Mouse (Mus musculus): ENCODE measurements around the gene Csf3. TPM values are rescaled to one million over a fixed set of nuclear protein-coding genes. Genes with fewer than 3 reads are reported as not detected.

Gene Csf3
- polyA plus RNA-seq, 1 experiment from 2014 or later, result not detected

DNA sequence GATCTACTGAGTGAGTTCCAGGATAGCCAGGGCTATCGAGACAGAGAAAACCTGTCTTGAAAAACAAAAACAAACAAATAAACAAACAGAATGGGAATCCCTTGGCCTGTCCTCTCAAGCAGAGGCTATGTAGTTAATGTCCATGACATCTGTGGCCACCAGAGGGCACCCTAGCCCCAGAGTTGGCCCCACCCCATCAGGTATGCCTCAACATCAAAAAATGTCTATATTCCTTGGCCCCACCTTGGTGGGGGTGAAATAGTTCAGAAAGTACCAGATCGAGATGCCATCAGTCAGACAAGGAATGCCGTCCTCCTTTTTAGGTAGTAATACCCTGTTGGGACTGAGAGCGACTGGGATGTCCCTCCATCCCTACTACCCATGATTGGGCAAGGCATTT lies 1.2 kb upstream of the Csf3 start:
- peaks cover 7% of the 10 kb centered on the region; the same call in 1 of the 2 replicates for H3K36me3 ChIP-seq (ENCODE audit: control insufficient read depth, insufficient read depth, low read length)
- no peak for ATAC-seq (replicated peaks; ENCODE audit: low FRiP score)

DNA sequence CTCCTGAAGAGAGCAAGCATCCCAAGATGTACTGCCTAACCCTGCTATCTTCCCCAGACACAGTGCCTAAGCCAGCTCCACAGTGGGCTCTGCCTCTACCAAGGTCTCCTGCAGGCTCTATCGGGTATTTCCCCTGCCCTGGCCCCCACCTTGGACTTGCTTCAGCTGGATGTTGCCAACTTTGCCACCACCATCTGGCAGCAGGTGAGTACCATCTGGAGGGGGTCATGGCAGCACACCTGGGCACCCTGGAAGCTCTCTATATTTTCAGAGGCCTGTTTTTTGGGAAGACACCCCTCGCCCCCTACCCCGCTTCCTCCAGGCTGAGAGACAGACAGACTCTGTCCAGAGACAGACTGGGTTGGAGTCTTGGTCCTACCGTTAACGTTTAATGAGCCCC lies 1.3 kb downstream of the Csf3 start:
- 82% methylated on average over 5 of the region's 5 CpGs for WGBS
- Histone ChIP-seq H3K9me3 (ENCODE audit: control insufficient read depth, low read length) (no peaks in the 10 kb centered on the region), H3K4me2 (ENCODE audit: low read depth, low read length, severe bottlenecking) (no peak overlapping the region), H3K4me1 (replicated peaks; ENCODE audit: control insufficient read depth, insufficient read depth, low read length) (no peaks in the 10 kb centered on the region), H3K27ac (ENCODE audit: low read depth, low read length) (no peak overlapping the region), H3K27me3 (ENCODE audit: control insufficient read depth, insufficient read depth, low read length) (no peaks in the 10 kb centered on the region), H3K4me3 (ENCODE audit: low read depth, low read length) (no peak overlapping the region), H3K36me3 (ENCODE audit: control insufficient read depth, insufficient read depth, low read length) (peaks cover 8% of the 10 kb centered on the region), H3K9ac (ENCODE audit: low read length) (no peak overlapping the region)
- no peak for ATAC-seq (replicated peaks; ENCODE audit: low FRiP score)
- DNase-seq (ENCODE audit: low spot score), result no peak

More for the DNA sequence above, 1.2 kb upstream of the Csf3 start:
- Histone ChIP-seq H3K27ac (ENCODE audit: low read depth, low read length) (no peak overlapping the region), H3K9me3 (ENCODE audit: control insufficient read depth, low read length) (no peaks in the 10 kb centered on the region), H3K4me2 (ENCODE audit: low read depth, low read length, severe bottlenecking) (no peak overlapping the region), H3K4me1 (replicated peaks; ENCODE audit: control insufficient read depth, insufficient read depth, low read length) (no peaks in the 10 kb centered on the region), H3K4me3 (ENCODE audit: low read depth, low read length) (no peak overlapping the region), H3K9ac (ENCODE audit: low read length) (no peak overlapping the region), H3K27me3 (ENCODE audit: control insufficient read depth, insufficient read depth, low read length) (no peaks in the 10 kb centered on the region)
- peak; percentile 78 for DNase-seq (ENCODE audit: low spot score)
- 41% methylated on average over 4 of the region's 4 CpGs for WGBS

DNA sequence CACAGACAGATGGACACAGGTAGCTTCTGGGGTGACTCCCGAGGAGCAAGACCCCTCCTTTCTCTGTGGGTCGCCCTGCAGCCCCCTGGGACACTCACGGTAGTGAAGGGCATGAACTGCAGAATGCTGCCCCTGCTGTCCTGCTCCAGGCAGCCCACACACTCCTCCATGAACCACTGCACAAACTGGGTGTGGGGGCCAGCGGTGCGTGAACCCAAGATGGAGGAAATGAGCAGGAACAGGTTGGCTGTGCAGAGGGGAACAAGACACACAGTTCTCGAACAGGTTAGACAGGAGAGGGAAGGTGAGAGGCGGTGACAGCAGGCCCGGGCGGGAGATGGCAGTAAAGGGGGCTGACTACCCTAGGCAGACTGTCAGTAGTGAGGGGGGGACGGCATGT lies 4.0 kb downstream of the Csf3 start:
- Histone ChIP-seq H3K9ac (ENCODE audit: low read length) (no peak overlapping the region), H3K36me3 (ENCODE audit: control insufficient read depth, insufficient read depth, low read length) (peaks cover 8% of the 10 kb centered on the region)
- no peak for DNase-seq (ENCODE audit: low spot score)

DNA sequence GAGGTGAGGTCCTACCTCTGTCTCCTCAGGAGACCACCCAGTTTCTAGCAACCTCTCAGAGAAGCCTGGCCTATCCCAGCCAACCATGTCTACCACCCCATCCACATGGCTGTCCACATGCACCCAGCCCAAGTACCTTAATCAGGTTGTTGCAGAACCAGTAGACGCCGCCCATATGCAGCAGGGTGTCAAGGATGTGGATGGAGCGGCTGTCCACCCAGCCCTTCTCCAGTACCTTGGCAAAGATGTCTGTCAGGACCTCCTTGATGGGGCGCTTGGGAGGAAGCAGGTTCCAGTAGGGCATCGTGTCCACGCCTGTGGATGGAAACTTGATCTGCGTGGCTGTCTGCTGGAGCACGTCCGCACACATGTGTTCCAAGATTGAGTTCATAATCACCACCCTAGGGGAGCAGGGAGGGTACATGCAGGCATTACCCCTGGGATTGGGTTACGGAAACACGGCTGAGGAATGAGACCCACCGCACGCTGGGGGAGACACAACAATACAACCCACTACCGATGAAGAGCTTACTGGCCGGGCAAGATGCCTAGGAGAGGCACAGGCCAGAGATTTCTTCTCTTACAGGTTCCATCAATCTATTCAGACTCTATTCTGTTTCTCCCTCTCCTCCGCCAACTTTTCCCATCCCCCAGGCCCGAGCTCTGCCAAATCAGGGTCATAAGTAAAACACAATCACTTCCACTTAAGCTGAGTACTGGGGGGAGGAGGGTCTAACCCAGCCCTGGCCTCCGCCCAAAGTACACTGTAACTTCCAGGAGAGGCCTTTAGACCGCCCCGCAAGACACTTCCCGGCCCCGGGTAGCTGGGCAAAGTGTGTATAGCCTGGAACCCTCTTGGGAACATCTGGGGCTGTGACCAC lies 6.6 kb downstream of the Csf3 start:
- Histone ChIP-seq H3K9me3 (ENCODE audit: control insufficient read depth, low read length) (no peaks in the 10 kb centered on the region), H3K27ac (ENCODE audit: low read depth, low read length) (no peak overlapping the region), H3K27me3 (ENCODE audit: control insufficient read depth, insufficient read depth, low read length) (no peaks in the 10 kb centered on the region), H3K4me3 (ENCODE audit: low read depth, low read length) (no peak overlapping the region), H3K9ac (ENCODE audit: low read length) (no peak overlapping the region), H3K4me1 (replicated peaks; ENCODE audit: control insufficient read depth, insufficient read depth, low read length) (no peaks in the 10 kb centered on the region), H3K36me3 (ENCODE audit: control insufficient read depth, insufficient read depth, low read length) (peaks cover 8% of the 10 kb centered on the region), H3K4me2 (ENCODE audit: low read depth, low read length, severe bottlenecking) (no peak overlapping the region)
- DNase-seq (ENCODE audit: low spot score) (no peak), ATAC-seq (replicated peaks; ENCODE audit: low FRiP score) (no peak)
- WGBS, result 92% methylated on average over 22 of the region's 22 CpGs

More for the DNA sequence above, 4.0 kb downstream of the Csf3 start:
- WGBS, result 81% methylated on average over 10 of the region's 10 CpGs
- Histone ChIP-seq H3K27me3 (ENCODE audit: control insufficient read depth, insufficient read depth, low read length) (no peaks in the 10 kb centered on the region), H3K4me2 (ENCODE audit: low read depth, low read length, severe bottlenecking) (no peak overlapping the region), H3K4me1 (replicated peaks; ENCODE audit: control insufficient read depth, insufficient read depth, low read length) (no peaks in the 10 kb centered on the region), H3K9me3 (ENCODE audit: control insufficient read depth, low read length) (no peaks in the 10 kb centered on the region), H3K27ac (ENCODE audit: low read depth, low read length) (no peak overlapping the region), H3K4me3 (ENCODE audit: low read depth, low read length) (no peak overlapping the region)
- no peak for ATAC-seq (replicated peaks; ENCODE audit: low FRiP score)

DNA sequence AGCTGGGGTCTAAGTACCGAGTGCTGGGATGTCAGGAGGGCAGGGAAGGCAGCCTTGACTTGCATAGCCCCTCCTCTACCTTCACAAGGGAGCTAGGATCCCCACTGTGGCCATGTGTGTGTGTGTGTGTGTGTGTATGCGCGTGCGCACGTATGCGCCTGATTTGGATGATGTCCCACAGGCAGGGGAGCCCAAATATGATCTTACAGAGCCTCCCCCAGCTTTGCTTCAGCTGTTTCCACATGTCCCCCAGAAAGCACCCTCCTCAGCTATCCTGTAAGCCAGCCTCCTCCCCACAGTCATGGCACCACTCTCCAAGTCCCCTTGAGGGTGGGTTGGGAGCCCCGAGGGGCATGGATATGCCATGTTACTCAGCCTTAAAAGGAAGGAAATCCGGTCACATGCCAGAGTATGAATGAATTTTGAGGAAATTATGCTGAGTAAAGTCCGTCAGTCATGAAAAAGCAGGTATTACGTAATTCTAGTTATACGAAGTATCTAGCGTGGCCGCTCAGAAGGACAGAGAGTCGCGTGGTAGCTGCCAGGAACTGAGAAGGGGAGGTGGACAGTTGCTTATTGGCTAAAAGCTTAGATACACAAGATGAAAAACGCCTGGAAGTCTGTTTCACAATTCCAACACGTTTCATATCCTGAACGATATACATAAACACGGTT lies 7.4 kb downstream of the Csf3 start:
- 94% methylated on average over 19 of the region's 19 CpGs for WGBS
- H3K4me3 ChIP-seq (ENCODE audit: low read depth, low read length), result no peak overlapping the region
- peaks cover 8% of the 10 kb centered on the region for H3K36me3 ChIP-seq (ENCODE audit: control insufficient read depth, insufficient read depth, low read length)
- H3K27me3 ChIP-seq (ENCODE audit: control insufficient read depth, insufficient read depth, low read length), result no peaks in the 10 kb centered on the region
- ATAC-seq (replicated peaks; ENCODE audit: low FRiP score), result no peak
- no peaks in the 10 kb centered on the region for H3K4me1 ChIP-seq (replicated peaks; ENCODE audit: control insufficient read depth, insufficient read depth, low read length)
- no peak overlapping the region for H3K27ac ChIP-seq (ENCODE audit: low read depth, low read length)
- H3K4me2 ChIP-seq (ENCODE audit: low read depth, low read length, severe bottlenecking), result no peak overlapping the region
- no peak overlapping the region for H3K9ac ChIP-seq (ENCODE audit: low read length)
- no peak for DNase-seq (ENCODE audit: low spot score)
- H3K9me3 ChIP-seq (ENCODE audit: control insufficient read depth, low read length), result no peaks in the 10 kb centered on the region

DNA sequence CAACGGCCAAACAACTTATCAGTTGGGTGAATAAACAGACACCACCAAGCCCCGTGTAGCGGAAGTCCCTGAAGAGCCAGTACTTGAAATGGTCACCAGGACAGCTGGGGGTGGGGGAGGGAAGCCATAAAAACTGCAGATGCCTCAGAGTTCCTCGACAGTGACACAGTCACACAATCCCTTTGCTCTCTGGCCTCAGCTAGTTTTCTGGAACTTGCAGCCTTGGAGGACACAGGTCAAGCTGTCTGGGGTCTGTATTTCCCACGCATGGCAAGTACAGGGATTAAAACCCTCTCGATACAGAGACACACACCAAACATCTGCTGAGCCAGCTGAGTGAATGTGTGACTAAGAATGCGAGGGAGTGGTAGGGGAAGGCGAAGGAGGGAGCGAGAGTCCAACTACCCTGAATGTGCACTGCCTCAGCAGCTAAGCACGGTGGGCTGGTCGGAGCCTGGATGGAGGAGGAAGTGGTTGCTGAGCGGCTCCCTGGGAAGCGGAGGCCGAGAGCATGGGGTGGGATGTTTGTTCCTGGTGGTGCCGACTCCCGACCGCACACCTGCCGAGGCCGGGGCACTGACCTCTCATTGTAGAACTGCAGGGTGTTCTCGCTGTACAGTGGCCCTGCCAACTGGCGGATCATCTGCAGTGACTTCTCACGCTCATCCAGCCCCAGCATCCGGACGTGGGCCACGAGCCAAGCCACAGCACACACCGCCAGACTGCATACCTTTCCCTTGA lies 8.1 kb downstream of the Csf3 start:
- WGBS, result 93% methylated on average over 26 of the region's 26 CpGs
- H3K27me3 ChIP-seq (ENCODE audit: control insufficient read depth, insufficient read depth, low read length), result no peaks in the 10 kb centered on the region
- no peak overlapping the region for H3K9ac ChIP-seq (ENCODE audit: low read length)
- ATAC-seq (replicated peaks; ENCODE audit: low FRiP score) (no peak), DNase-seq (ENCODE audit: low spot score) (no peak)
- H3K4me3 ChIP-seq (ENCODE audit: low read depth, low read length), result no peak overlapping the region
- H3K4me2 ChIP-seq (ENCODE audit: low read depth, low read length, severe bottlenecking), result no peak overlapping the region
- no peak overlapping the region for H3K27ac ChIP-seq (ENCODE audit: low read depth, low read length)
- H3K9me3 ChIP-seq (ENCODE audit: control insufficient read depth, low read length), result no peaks in the 10 kb centered on the region
- no peaks in the 10 kb centered on the region for H3K4me1 ChIP-seq (replicated peaks; ENCODE audit: control insufficient read depth, insufficient read depth, low read length)
- H3K36me3 ChIP-seq (ENCODE audit: control insufficient read depth, insufficient read depth, low read length), result peaks cover 8% of the 10 kb centered on the region

DNA sequence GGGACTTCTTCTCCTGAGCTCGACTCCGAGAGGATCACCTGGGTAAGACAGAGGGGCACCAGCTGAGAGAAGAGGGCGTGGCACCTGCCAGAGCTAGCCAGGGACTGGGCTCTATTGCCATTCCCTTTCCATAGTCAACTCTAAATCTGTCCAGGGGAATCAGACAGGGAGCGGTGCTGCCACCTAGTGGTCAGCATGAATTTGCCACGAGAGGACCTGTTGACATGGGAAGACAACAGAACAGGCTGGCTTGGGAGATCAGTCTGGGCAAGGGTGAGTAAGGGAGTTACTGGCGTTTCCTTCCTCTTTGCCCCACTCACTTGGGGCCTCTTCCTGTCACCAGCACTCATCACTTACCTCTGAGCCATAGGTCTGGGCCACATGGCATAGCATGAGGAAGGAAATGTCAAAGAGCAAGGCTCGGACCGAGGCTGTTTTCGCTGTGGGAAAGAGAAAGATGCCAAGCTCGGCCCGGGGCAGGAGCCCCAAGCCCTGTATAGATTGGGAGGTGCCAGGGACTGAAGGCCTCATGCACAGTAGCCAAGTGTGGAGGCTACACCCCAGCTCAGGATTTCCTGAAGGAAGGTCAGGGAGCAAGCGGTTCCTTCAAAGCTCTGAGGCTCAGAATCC lies 9.5 kb downstream of the Csf3 start:
- Histone ChIP-seq H3K27me3 (ENCODE audit: control insufficient read depth, insufficient read depth, low read length) (no peaks in the 10 kb centered on the region), H3K36me3 (ENCODE audit: control insufficient read depth, insufficient read depth, low read length) (peaks cover 8% of the 10 kb centered on the region), H3K27ac (ENCODE audit: low read depth, low read length) (no peak overlapping the region), H3K4me1 (replicated peaks; ENCODE audit: control insufficient read depth, insufficient read depth, low read length) (no peaks in the 10 kb centered on the region), H3K4me2 (ENCODE audit: low read depth, low read length, severe bottlenecking) (no peak overlapping the region), H3K9ac (ENCODE audit: low read length) (no peak overlapping the region), H3K4me3 (ENCODE audit: low read depth, low read length) (no peak overlapping the region), H3K9me3 (ENCODE audit: control insufficient read depth, low read length) (no peaks in the 10 kb centered on the region)
- 56% methylated on average over 12 of the region's 12 CpGs for WGBS
- peak; percentile 92 for DNase-seq (ENCODE audit: low spot score)
- no peak for ATAC-seq (replicated peaks; ENCODE audit: low FRiP score)

DNA sequence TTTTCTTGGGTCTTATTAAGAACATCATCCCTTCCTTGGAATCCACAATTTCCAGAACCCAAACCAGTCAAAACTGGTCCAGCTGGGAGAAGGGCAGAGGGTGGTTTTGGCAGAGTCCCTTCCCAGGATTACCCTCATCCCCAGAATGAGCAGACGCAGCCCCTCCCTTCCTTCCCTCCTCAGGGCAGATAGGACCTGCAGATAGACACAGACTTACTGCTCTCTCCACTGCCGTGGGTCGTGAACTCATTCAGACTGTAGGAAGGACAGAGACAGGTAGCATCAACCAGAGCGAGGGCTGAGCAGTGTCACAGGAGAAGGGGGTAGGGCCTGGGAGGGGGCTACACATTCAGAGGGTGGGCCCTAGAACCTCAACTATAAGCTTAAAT lies 10.0 kb downstream of the Csf3 start:
- ATAC-seq (replicated peaks; ENCODE audit: low FRiP score), result no peak
- Histone ChIP-seq H3K4me2 (ENCODE audit: low read depth, low read length, severe bottlenecking) (no peak overlapping the region), H3K27ac (ENCODE audit: low read depth, low read length) (no peak overlapping the region), H3K9ac (ENCODE audit: low read length) (no peak overlapping the region), H3K36me3 (ENCODE audit: control insufficient read depth, insufficient read depth, low read length) (peaks cover 4% of the 10 kb centered on the region), H3K4me1 (replicated peaks; ENCODE audit: control insufficient read depth, insufficient read depth, low read length) (no peaks in the 10 kb centered on the region), H3K9me3 (ENCODE audit: control insufficient read depth, low read length) (no peaks in the 10 kb centered on the region), H3K27me3 (ENCODE audit: control insufficient read depth, insufficient read depth, low read length) (no peaks in the 10 kb centered on the region), H3K4me3 (ENCODE audit: low read depth, low read length) (no peak overlapping the region)
- no peak for DNase-seq (ENCODE audit: low spot score)
- WGBS, result 90% methylated on average over 4 of the region's 4 CpGs

Measured in forebrain, embryonic 11.5 days (tissue).